Mouse (Mus musculus): ENCODE results near the gene Bace2.

The Bace2 gene

GRCm38 (mm10) chr16:97356499-97357187 is at the start of gene Bace2:
TSS of gene Bace2 (plus strand) at chr16:97356742.
- DNase-seq (ENCODE audit: low read depth), result peak; percentile 45

DNA sequence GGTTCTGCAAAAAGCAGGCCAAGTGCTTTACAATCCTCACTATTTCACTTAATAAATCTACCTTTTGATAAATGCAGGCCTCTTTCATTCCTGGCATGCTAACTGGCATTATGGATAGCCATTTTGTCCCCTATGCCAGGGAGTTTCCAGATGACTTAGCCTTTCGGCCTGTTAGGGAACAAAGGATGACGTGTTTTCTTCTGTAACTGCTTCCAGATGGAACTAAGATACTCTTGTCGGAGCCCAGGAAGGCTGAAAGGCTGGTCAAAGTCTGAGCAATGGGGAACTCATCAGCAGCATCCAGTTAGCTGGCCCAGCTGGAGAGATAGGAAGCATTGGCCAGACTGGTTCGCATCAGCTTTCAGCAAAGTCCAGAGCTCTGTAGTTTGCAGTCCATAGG is 48.9 kb upstream of the Bace2 start:
- no peak for DNase-seq (ENCODE audit: low read depth)

DNA sequence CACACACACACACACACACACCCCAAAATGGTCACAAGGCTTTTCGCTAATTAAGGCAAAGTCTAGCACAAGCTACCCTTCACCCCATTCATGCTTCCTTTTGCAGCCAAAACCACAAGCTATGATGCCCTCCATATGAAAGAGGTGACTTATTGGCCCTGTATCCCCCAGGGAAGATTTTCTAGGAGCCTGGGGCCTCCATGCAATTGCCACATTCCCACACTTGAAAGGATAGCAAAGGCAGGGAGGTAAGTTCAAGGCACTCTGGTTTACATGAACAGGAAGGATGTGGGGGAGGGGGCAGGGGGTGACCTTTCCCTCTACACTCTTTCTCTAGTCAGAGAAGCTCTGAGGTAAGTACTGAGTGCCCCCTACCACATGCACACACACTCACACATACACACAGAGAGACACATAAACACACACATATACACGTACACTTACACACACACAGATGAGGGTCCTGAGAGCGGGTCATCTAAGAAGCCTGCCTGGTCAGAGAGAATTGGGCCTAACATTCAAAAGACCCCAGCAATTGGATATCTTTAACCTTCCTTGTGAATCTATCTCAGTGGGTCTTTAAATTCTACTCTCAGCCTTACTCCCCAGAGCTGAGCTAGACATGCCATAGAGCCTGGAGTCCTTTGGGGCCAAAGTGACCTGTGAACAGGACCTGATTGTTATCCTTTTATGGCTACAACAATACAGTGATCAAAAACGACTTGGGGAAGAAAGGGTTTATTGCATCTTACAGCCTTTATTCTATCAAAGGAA is 46.6 kb upstream of the Bace2 start:
- peak; percentile 34 for DNase-seq (ENCODE audit: low read depth)

DNA sequence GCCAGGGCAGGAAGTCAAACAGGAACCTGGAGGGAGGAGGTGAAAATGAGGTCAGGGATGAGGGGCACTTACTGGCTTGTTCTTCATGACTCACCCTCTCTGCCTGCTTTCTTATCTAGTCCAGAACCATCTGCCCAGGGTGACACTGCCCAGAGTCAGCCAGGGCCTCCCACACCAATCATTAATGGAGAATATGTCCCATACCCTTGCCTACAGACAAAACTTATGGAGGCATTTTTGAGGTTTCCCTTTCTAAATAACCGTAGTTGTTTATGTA is 46.0 kb upstream of the Bace2 start:
- DNase-seq (ENCODE audit: low read depth), result no peak

DNA sequence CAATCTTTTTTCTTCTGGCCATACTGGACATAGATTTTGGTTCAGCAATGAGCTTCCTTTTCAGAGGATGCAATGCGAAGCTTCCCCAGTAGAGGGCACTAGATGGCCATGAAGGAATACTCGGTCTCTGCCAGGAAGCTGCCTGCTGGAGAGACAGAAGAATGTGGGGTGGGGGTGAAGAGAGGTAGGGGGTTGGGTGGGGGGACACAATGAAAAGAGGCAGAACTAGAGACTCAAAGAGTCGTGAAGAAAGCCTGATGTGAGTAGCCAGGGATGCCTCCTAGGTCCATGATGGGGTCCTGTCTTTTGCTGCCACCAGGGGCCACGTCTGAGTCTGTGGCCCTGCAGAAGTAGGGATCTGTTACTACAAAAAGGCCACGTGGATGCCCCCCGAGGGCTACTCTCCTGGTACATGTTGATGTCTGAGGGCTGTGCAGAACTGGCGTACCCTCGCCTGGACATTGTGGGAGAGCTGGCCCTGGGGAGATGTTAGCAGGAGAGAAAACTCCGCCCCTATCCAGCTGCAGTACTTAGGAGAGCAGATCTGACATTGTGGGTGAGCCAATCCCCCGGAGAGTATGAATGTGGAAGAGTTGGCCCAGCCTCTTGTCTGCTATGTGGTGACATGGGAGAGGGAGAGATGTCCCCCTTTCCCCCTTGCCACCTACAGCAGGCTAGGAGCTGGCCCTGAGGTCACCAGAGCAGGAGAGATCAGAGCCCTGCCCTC is 43.4 kb upstream of the Bace2 start:
- peak; percentile 84 for DNase-seq (ENCODE audit: low read depth)

GRCm38 (mm10) chr16:97321576-97321975 is 35.0 kb upstream of the Bace2 start:
- DNase-seq (ENCODE audit: low read depth), result no peak

GRCm38 (mm10) chr16:97322604-97323003 is 33.9 kb upstream of the Bace2 start:
- no peak for DNase-seq (ENCODE audit: low read depth)

DNA sequence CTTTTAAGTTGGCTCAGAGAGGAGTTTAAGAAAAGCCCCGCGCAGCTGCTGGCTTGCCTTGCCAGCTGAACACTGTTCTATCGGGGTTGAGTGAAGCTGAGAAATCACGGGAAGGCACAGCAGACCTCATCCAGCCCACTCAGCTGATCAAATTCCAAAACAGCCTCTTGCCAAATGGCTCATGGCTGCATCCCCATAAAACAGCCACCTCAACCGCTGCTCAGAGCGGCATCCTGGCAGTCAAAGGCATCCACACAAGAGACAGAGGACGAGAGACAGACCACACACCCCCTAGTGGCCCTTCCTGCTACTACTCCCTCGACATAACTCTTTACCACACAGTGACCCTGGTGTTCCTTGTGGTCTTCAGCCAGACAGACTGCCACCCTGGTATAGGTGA is 30.6 kb upstream of the Bace2 start:
- DNase-seq (ENCODE audit: low read depth), result peak; percentile 46

- DNase-seq (ENCODE audit: low read depth), result no peak
Observed at GRCm38 (mm10) chr16:97328602-97329001, 27.9 kb upstream of the Bace2 start.

- no peak for DNase-seq (ENCODE audit: low read depth)
Observed at GRCm38 (mm10) chr16:97353013-97353412, 3.5 kb upstream of the Bace2 start.

DNA sequence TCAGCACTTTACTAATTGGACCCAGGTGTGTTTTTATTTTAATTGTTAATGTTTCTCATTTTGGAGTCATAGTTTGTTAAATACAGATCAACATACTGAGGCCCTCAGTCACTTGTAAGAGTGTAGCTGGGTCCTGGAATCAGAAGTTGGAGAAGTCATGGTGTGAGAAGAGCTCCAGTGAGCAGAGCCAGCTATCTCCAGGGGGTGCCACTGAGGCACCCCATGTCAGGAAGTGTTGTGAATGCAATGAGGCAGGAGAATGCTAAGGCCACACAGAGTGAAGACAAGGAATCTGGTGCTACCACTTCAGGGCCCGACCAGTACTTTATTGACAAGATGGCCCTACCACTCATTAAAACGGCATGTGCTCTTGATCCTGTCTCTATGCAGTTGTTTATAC is 1.9 kb upstream of the Bace2 start:
- no peak for DNase-seq (ENCODE audit: low read depth)

- DNase-seq (ENCODE audit: low read depth), result peak; percentile 31
Observed at GRCm38 (mm10) chr16:97357188-97357821, 763 bp downstream of the Bace2 start.

DNA sequence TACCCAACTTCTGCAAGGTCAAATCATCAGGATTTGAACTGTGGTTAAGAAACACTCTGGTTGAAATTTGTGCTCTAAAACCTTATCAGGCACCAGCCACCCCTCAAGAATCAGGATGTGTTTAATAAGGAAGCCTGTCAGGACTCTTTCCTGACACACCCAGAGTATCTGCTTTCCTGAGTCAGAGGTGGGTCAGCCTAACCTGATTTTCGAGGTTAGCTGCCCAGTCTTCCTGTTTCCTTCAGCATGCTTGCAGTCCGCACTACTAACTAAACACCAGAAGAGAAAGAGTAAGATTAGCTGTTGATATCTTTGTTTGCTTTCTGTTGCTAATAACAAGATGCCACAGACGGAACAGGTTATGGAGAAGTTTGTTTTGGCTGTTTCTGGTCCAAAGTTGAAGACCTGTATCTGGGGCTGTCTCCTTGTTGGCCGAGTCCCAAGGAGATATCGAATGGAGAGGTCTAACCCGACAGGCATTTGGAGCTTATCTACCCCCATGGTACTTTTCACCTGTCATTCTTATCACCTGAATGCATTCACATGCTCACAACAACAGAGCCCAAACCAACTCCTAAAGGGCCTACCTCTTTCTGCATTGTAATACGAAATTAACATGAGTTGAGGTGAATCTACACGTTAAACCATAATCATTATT is 5.8 kb downstream of the Bace2 start:
- DNase-seq (ENCODE audit: low read depth), result no peak

- no peak for DNase-seq (ENCODE audit: low read depth)
Observed at GRCm38 (mm10) chr16:97366141-97366540, 9.6 kb downstream of the Bace2 start.

DNA sequence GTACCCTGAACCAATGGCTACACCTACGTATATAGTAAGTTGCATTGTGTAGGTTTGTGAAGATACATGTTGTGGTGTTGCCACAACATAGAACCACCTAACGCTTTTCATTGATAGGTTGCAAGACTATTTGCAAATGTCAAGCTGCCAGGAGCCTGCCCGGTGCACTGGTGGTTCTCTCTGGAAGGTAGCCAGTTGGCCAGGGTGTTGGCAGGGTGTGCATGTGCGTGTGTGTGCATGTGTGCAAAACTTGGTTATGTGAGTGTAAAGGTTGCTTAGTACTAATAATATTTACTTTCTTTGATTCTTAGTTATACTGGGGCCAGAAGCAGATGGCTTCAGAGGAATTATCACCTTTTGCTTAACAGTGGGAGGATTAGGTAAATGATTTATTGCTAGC is 13.7 kb downstream of the Bace2 start:
- no peak for DNase-seq (ENCODE audit: low read depth)

- no peak for DNase-seq (ENCODE audit: low read depth)
Observed at GRCm38 (mm10) chr16:97387955-97388354, 31.4 kb downstream of the Bace2 start.

DNA sequence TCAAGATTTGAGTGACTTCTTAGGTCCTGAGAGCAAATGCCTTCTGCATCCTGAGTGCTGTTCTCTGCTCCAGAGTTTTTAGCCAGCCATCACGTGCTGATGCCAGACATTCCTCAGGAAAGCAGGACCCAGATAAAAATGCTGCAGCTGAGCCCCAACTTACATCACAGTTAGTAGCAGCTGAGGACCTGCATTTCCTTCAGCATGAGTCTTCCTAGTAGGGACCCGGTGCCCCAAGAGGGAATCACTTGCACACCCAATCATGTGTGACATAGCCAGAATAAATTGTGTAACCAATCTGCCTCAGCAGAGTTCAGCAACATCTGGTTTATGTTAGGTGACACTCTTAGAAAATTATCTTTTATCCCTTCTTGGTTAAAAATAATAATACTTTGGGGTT is 34.7 kb downstream of the Bace2 start:
- no peak for DNase-seq (ENCODE audit: low read depth)

- DNase-seq (ENCODE audit: low read depth), result no peak
Observed at GRCm38 (mm10) chr16:97391701-97392384, 35.3 kb downstream of the Bace2 start.

DNA sequence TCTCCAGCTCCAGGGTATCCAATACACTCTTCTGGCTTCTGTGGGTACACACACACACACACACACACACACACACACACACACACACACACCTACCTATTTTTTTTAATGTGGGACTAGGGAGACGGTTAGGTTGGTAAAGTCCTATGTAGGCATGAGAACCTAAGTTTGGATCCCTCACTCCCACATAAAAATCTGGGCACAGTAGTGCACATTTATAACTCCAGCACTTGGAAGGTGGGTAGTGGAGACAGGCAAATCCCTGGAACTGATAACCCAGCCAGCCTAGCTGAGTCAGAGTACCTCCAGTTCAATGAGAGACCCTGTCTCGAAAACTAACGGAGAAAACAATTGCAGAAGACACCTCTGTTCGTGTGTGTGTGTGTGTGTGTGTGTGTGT is 39.9 kb downstream of the Bace2 start:
- no peak for DNase-seq (ENCODE audit: low read depth)

GRCm38 (mm10) chr16:97397945-97398531 is 41.5 kb downstream of the Bace2 start:
- no peak for DNase-seq (ENCODE audit: low read depth)

DNA sequence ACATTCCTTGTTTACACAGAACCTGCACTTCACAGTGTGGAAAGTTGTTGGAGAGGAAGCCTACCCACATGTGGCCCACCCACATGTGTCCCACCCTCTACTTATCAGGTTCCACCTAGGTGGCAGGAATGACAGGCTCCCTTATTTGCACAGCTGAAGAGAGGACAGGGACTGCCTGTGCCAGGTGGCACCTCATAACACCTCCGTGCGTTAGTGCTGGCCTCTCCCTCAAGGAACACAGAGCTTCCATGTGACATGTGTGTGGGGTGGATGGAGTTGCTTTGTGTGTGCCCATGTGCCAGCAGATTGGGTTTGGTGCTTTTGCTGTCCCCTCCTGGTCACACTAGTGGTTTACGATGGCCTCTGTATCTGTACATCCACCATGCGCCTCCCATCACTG is 43.4 kb downstream of the Bace2 start:
- DNase-seq (ENCODE audit: low read depth), result no peak
